Comparison of ENCODE assay signal across 9 mouse cellular contexts in genomic region chr10:127755770-127756468, GRCm38 (mm10). TPM values are rescaled to one million over a fixed set of nuclear protein-coding genes. Genes with fewer than 3 reads are reported as not detected.
DNase-seq lines count a peak whose midpoint lies in the region; ATAC-seq lines count a peak whose summit lies in the region.
"Had no signal": no experiment of that assay in that cellular context is flagged by ENCODE, and none has a peak within 500 bp of the region (broad histone marks: within the 10 kb centered on the region; RNA-seq: fewer than 3 reads in every experiment).

No protein-coding gene starts in this region.

- peak overlapping the region; percentile 32 for H3K4me2 ChIP-seq in forebrain, embryonic 12.5 days
- no peak overlapping the region for H3K4me2 ChIP-seq in forebrain, embryonic 13.5 days
- peak overlapping the region; percentile 48 for H3K4me2 ChIP-seq in kidney, embryonic 15.5 days

- no peak for ATAC-seq in forebrain, embryonic 12.5 days (ENCODE audit: low FRiP score)
- ATAC-seq in forebrain, embryonic 13.5 days: no peak
- ATAC-seq in kidney, embryonic 15.5 days (replicated peaks; ENCODE audit: low FRiP score): no peak

- no peaks in the 10 kb centered on the region for H3K9me3 ChIP-seq in forebrain, embryonic 12.5 days
- H3K9me3 ChIP-seq in forebrain, embryonic 13.5 days (replicated peaks): no peaks in the 10 kb centered on the region
- H3K9me3 ChIP-seq in heart, embryonic 10.5 days: no peaks in the 10 kb centered on the region
- H3K9me3 ChIP-seq in kidney, embryonic 15.5 days (replicated peaks): no peaks in the 10 kb centered on the region

- H3K27me3 ChIP-seq in forebrain, embryonic 12.5 days: no peaks in the 10 kb centered on the region
- H3K27me3 ChIP-seq in forebrain, embryonic 13.5 days: no peaks in the 10 kb centered on the region
- H3K27me3 ChIP-seq in heart, embryonic 10.5 days (ENCODE audit: insufficient read depth, poor library complexity, severe bottlenecking): no peaks in the 10 kb centered on the region
- H3K27me3 ChIP-seq in kidney, embryonic 15.5 days: no peaks in the 10 kb centered on the region

- H3K27ac ChIP-seq in forebrain, embryonic 12.5 days: no peak overlapping the region
- H3K27ac ChIP-seq in forebrain, embryonic 13.5 days: no peak overlapping the region
- peak overlapping the region; percentile 56 for H3K27ac ChIP-seq in heart, embryonic 10.5 days
- peak overlapping the region; percentile 54; the same call in 1 of the 2 replicates for H3K27ac ChIP-seq in kidney, embryonic 15.5 days

- no peak for DNase-seq in heart, embryonic 10.5 days (ENCODE audit: low spot score)
- peak; percentile 66 for DNase-seq in lung, postnatal 10 days
- no peak for DNase-seq in left cerebral cortex, adult 9 months (ENCODE audit: low spot score in 2 of 2)
- DNase-seq in cerebellum, adult 18-20 months: no peak
- no peak for DNase-seq in left cerebral cortex, adult 8-10 months (ENCODE audit: low spot score in 2 of 2)

- H3K4me3 ChIP-seq in forebrain, embryonic 12.5 days (replicated peaks): no peak overlapping the region
- H3K4me3 ChIP-seq in forebrain, embryonic 13.5 days: no peak overlapping the region
- H3K4me3 ChIP-seq in heart, embryonic 10.5 days: peak overlapping the region; percentile 47
- H3K4me3 ChIP-seq in kidney, embryonic 15.5 days (replicated peaks): 0 out of 2 replicates have a peak overlapping the region, but pooled peaks have one; percentile 5

- H3K36me3 ChIP-seq in forebrain, embryonic 12.5 days (replicated peaks): no peaks in the 10 kb centered on the region
- H3K36me3 ChIP-seq in forebrain, embryonic 13.5 days (ENCODE audit: poor library complexity, severe bottlenecking): no peaks in the 10 kb centered on the region
- H3K36me3 ChIP-seq in heart, embryonic 10.5 days: no peaks in the 10 kb centered on the region
- no peaks in the 10 kb centered on the region for H3K36me3 ChIP-seq in kidney, embryonic 15.5 days

- H3K4me1 ChIP-seq in forebrain, embryonic 12.5 days: no peaks in the 10 kb centered on the region
- H3K4me1 ChIP-seq in forebrain, embryonic 13.5 days: no peaks in the 10 kb centered on the region
- H3K4me1 ChIP-seq in heart, embryonic 10.5 days: peaks cover 9% of the 10 kb centered on the region
- peaks cover 24% of the 10 kb centered on the region for H3K4me1 ChIP-seq in kidney, embryonic 15.5 days

- WGBS in forebrain, embryonic 12.5 days: 57% methylated on average over 18 of the region's 18 CpGs
- WGBS in forebrain, embryonic 13.5 days: 50% methylated on average over 18 of the region's 18 CpGs
- 27% methylated on average over 18 of the region's 18 CpGs for WGBS in heart, embryonic 10.5 days
- WGBS in kidney, embryonic 15.5 days: 46% methylated on average over 18 of the region's 18 CpGs

- no peak overlapping the region for H3K9ac ChIP-seq in forebrain, embryonic 12.5 days
- no peak overlapping the region for H3K9ac ChIP-seq in forebrain, embryonic 13.5 days
- 0 out of 2 replicates have a peak overlapping the region, but pooled peaks have one; percentile 17 for H3K9ac ChIP-seq in kidney, embryonic 15.5 days

RNA-seq across cellular contexts. Expression of gene Rdh1, which starts 3.6 kb away (rescaled TPM):
- polyA plus RNA-seq in forebrain, embryonic 12.5 days (2016; fragmentation: Nextera tagmentation; extraction: Ambion mirVana): not detected in 2 replicates
- not detected in 2 replicates for polyA plus RNA-seq in forebrain, embryonic 13.5 days (2015; fragmentation: Nextera tagmentation; extraction: Ambion mirVana)
- polyA plus RNA-seq in heart, embryonic 10.5 days (2016; fragmentation: Nextera tagmentation; extraction: Ambion mirVana): 0.06 and 0.13 TPM in 2 replicates
- 0.12 and 0.14 TPM in 2 replicates for polyA plus RNA-seq in kidney, embryonic 15.5 days (2015; fragmentation: Nextera tagmentation; extraction: Ambion mirVana)
- under 1 TPM; 0.13 to 0.30 (median 0.16) TPM for total RNA-seq in left cerebral cortex, adult 8-10 months (2022)

RNA-seq across cellular contexts. Expression of gene Rdh16f1, which starts 3.7 kb away (rescaled TPM):
- polyA plus RNA-seq in forebrain, embryonic 12.5 days (2016; fragmentation: Nextera tagmentation; extraction: Ambion mirVana): not detected in 2 replicates
- not detected in 2 replicates for polyA plus RNA-seq in forebrain, embryonic 13.5 days (2015; fragmentation: Nextera tagmentation; extraction: Ambion mirVana)
- polyA plus RNA-seq in heart, embryonic 10.5 days (2016; fragmentation: Nextera tagmentation; extraction: Ambion mirVana): not detected in 2 replicates
- polyA plus RNA-seq in kidney, embryonic 15.5 days (2015; fragmentation: Nextera tagmentation; extraction: Ambion mirVana): 0.34 TPM in 1 of 2 replicates, not detected in the other
- 1 to 10 TPM in 1 of 4 experiments, under 1 TPM in 2, not detected in 1; 0.72 to 1.9 (median 0.96) TPM for total RNA-seq in left cerebral cortex, adult 8-10 months (2022)
- total RNA-seq: neutrophil, adult 5-6 weeks had no signal

RNA-seq across cellular contexts. Expression of gene Gpr182, which starts 4.4 kb away (rescaled TPM):
- 0.28 and 0.42 TPM in 2 replicates for polyA plus RNA-seq in forebrain, embryonic 12.5 days (2016; fragmentation: Nextera tagmentation; extraction: Ambion mirVana)
- 0.39 and 0.48 TPM in 2 replicates for polyA plus RNA-seq in forebrain, embryonic 13.5 days (2015; fragmentation: Nextera tagmentation; extraction: Ambion mirVana)
- 15.2 and 22.1 TPM in 2 replicates for polyA plus RNA-seq in heart, embryonic 10.5 days (2016; fragmentation: Nextera tagmentation; extraction: Ambion mirVana)
- 7.5 and 8.3 TPM in 2 replicates for polyA plus RNA-seq in kidney, embryonic 15.5 days (2015; fragmentation: Nextera tagmentation; extraction: Ambion mirVana)
- total RNA-seq in left cerebral cortex, adult 8-10 months (2022): 1 to 10 TPM; 2.0 to 3.1 (median 2.6) TPM

RNA-seq across cellular contexts. Expression of gene Zbtb39, which starts 16.6 kb away (rescaled TPM):
- polyA plus RNA-seq in forebrain, embryonic 12.5 days (2016; fragmentation: Nextera tagmentation; extraction: Ambion mirVana): 5.2 and 6.2 TPM in 2 replicates
- polyA plus RNA-seq in forebrain, embryonic 13.5 days (2015; fragmentation: Nextera tagmentation; extraction: Ambion mirVana): 4.3 TPM in 2 replicates
- polyA plus RNA-seq in heart, embryonic 10.5 days (2016; fragmentation: Nextera tagmentation; extraction: Ambion mirVana): 2.4 and 4.9 TPM in 2 replicates
- polyA plus RNA-seq in kidney, embryonic 15.5 days (2015; fragmentation: Nextera tagmentation; extraction: Ambion mirVana): 3.9 TPM in 2 replicates
- 10 to 100 TPM in 2 of 4 experiments, 1 to 10 TPM in 2; 9.9 to 11.4 (median 10.1) TPM for total RNA-seq in left cerebral cortex, adult 8-10 months (2022)

RNA-seq across cellular contexts. Expression of gene Rdh9, which starts 20.3 kb away (rescaled TPM):
- polyA plus RNA-seq in forebrain, embryonic 12.5 days (2016; fragmentation: Nextera tagmentation; extraction: Ambion mirVana): 0.06 and 0.13 TPM in 2 replicates
- polyA plus RNA-seq in forebrain, embryonic 13.5 days (2015; fragmentation: Nextera tagmentation; extraction: Ambion mirVana): 0.13 and 0.17 TPM in 2 replicates
- polyA plus RNA-seq in heart, embryonic 10.5 days (2016; fragmentation: Nextera tagmentation; extraction: Ambion mirVana): 0.06 and 0.19 TPM in 2 replicates
- polyA plus RNA-seq in kidney, embryonic 15.5 days (2015; fragmentation: Nextera tagmentation; extraction: Ambion mirVana): 0.19 TPM in 1 of 2 replicates, not detected in the other
- total RNA-seq in left cerebral cortex, adult 8-10 months (2022): 1 to 10 TPM in 1 of 4 experiments, not detected in 3; 1.7 TPM
- total RNA-seq: neutrophil, adult 5-6 weeks had no signal

Comparison
In these comparisons a context has a peak if more than half of its experiments do, and no peak if none do; other contexts are left out.
1. H3K27ac ChIP-seq: peak in heart, embryonic 10.5 days (single experiment) and kidney, embryonic 15.5 days (single experiment); none in forebrain, embryonic 12.5 days (single experiment) and forebrain, embryonic 13.5 days (single experiment).
2. H3K4me3 ChIP-seq: peak in heart, embryonic 10.5 days (single experiment) and kidney, embryonic 15.5 days (single experiment); none in forebrain, embryonic 12.5 days (single experiment) and forebrain, embryonic 13.5 days (single experiment).